Mouse (Mus musculus) hindbrain, postnatal 0 days (tissue): Measurements from ENCODE around the gene Gpcpd1. TPM values are rescaled to one million over a fixed set of nuclear protein-coding genes. Genes with fewer than 3 reads are reported as not detected.

Experiments
- ATAC-seq: fragments of 200-750 bp; cut with Nextera tagmentation; 2 replicates; pipeline ENCODE4 v1.8.0; 2017; ENCODE audit warnings: mild to moderate bottlenecking, moderate TSS enrichment, moderate library complexity
- DNase-seq: peaks from one replicate; pipeline ENCODE4 v3.0.0-alpha.2; 2015; ENCODE audit warnings: low spot score
- H3K27ac ChIP-seq: fragments of 300-500 bp; sonication (generic); 2 replicates; pipeline ENCODE4 v1.5.1; 2014; ENCODE audit warnings: mild to moderate bottlenecking
- H3K27me3 ChIP-seq: fragments of 300-500 bp; sonication (generic); 2 replicates; pipeline ENCODE4 v1.6.1; 2014; ENCODE audit warnings: low read length, mixed read lengths; ENCODE audit not compliant: insufficient read depth
- H3K36me3 ChIP-seq: fragments of 300-500 bp; sonication (generic); 2 replicates; pipeline ENCODE4 v1.6.1; 2014; ENCODE audit warnings: low read length, mixed read lengths; ENCODE audit not compliant: insufficient read depth
- H3K4me1 ChIP-seq: fragments of 300-500 bp; sonication (generic); 2 replicates; pipeline ENCODE4 v1.6.1; 2014; ENCODE audit warnings: antibody characterized with exemption, low read length, mixed read lengths; ENCODE audit not compliant: insufficient read depth
- H3K4me2 ChIP-seq: fragments of 300-500 bp; sonication (generic); 2 replicates; pipeline ENCODE4 v1.6.1; 2014; ENCODE audit warnings: low read depth, mild to moderate bottlenecking, low read length, moderate library complexity, mixed read lengths
- H3K4me3 ChIP-seq: fragments of 300-500 bp; sonication (generic); 2 replicates; pipeline ENCODE4 v1.5.1; 2014; ENCODE audit warnings: low read length
- H3K9ac ChIP-seq: fragments of 300-500 bp; sonication (generic); replicated peaks from 2 replicates; pipeline ENCODE4 v1.6.1; 2014; ENCODE audit warnings: mild to moderate bottlenecking, low read length, moderate library complexity, mixed read lengths
- H3K9me3 ChIP-seq: fragments of 300-500 bp; sonication (generic); 2 replicates; pipeline ENCODE4 v1.6.1; 2016; ENCODE audit warnings: low read length, mixed read lengths
- CTCF ChIP-seq: IDR thresholded peaks from 2 replicates; pipeline ENCODE4 v1.5.1; 2016; ENCODE audit warnings: antibody characterized with exemption, control low read depth, low read depth
- WGBS: fragments of 180-500 bp; shearing (Covaris S2); extraction: QIAGEN DNeasy Blood & Tissue Kit; methylation state at CpG from one replicate; pipeline ENCODE4 v1.1.7; 2014; 5-methylcytosine and 5-hydroxymethylcytosine counted together
- polyA plus RNA-seq: library from polyadenylated mRNA; unstranded; fragments of >200 nt; fragmentation: Nextera tagmentation; extraction: Ambion mirVana; gene quantifications from 2 replicates; pipeline ENCODE4 v1.2.1, GENCODE M21; 2015
- total RNA-seq: library from RNA; depleted of rRNA; stranded (reverse); fragments of >200 nt; gene quantifications from 2 replicates; pipeline ENCODE4 v1.2.3, GENCODE M21; 2014; rRNA removed

Gpcpd1 gene
- total RNA-seq: 43.9 and 46.9 TPM in 2 replicates
- polyA plus RNA-seq: 84.0 and 91.9 TPM in 2 replicates

DNA sequence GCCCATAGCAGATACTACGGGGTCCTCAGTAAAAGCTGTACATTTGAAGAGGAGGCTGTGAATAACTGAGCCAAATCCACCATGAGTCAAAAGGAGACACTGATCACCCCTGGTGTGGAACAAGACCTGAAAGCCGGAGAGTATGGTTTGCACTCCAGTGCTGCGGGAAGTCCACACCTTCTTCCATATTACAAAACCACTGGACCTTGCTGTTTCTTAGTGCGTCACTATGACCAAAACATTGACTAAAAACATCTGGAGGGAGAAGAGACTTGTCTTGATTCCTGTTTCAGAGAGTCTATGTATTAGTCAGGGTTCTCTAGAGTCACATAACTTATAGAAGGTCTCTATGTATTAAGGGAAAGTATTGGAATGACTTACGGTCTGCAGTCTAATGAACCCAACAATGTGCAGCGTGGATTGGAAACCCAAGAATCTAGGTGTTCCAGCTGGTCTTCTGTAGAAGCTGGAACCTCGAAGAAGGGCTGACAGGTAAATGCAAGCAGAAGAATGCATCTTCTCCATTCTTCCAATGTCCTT, at the start of gene Gpcpd1:
Gpcpd1 (minus strand) TSS at position 490 of the 540 bp plus-strand sequence.
- Histone ChIP-seq H3K27ac (no peak within 1 kb of the TSS), H3K36me3 (no peaks in the 10 kb centered on the region), H3K4me1 (peaks cover 3% of the 10 kb centered on the region; the same call in 1 of the 2 replicates), H3K27me3 (no peaks in the 10 kb centered on the region), H3K4me2 (no peak within 1 kb of the TSS), H3K4me3 (no peak within 1 kb of the TSS), H3K9me3 (no peaks in the 10 kb centered on the region), H3K9ac (no peak within 1 kb of the TSS)
- WGBS: 94% methylated on average over 7 of the region's 7 CpGs
- ATAC-seq: no peak
- DNase-seq: no peak
- TF ChIP-seq CTCF: no peak

DNA sequence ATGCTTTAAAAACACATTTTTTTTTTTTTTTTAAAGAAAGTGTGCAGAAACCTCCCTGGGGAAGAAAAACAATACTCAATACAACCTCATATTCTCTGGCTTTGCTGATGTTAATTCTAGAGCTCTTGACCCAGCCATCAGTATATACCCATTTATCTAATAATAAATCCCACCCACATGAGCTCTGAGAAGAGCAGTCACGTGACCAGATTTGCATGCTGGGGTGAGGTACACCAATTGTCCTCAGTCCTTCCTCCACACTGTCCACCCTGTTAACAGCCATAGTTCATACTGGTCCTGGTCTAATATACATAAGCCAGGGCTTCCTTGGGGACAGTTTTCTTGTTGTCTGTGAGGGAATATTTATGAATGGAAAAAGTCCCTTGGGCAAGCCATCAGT, 49.0 kb upstream of the Gpcpd1 start:
- 82% methylated on average over 1 of the region's 1 CpGs for WGBS
- H3K4me3 ChIP-seq: no peak overlapping the region
- no peaks in the 10 kb centered on the region for H3K4me1 ChIP-seq
- no peak overlapping the region for H3K4me2 ChIP-seq
- no peak for DNase-seq
- no peaks in the 10 kb centered on the region for H3K27me3 ChIP-seq
- no peak overlapping the region for H3K27ac ChIP-seq
- ATAC-seq: no peak
- no peak for TF ChIP-seq CTCF
- H3K9ac ChIP-seq: no peak overlapping the region
- no peaks in the 10 kb centered on the region for H3K36me3 ChIP-seq
- H3K9me3 ChIP-seq: no peaks in the 10 kb centered on the region

DNA sequence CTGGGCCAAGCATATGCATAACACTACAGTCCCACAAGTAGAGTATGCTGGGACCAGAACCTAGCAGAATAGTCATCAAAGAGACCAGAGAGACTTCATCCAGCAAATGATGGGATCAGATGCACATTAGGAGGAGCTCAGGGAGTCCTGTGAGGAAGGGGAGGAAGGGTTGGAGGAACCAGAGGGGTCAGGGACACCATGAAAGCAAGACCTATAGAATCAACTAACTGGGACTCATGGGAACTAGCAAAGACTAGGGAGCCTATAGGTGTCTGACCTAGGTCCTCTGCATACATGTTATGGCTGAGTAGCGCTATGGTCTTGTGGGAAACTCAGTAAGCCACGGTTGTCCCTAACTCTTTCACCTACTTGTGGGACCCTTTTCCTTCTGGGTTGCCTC, 41.1 kb upstream of the Gpcpd1 start:
- no peak for ATAC-seq
- H3K27me3 ChIP-seq: no peaks in the 10 kb centered on the region
- H3K9ac ChIP-seq: no peak overlapping the region
- H3K4me1 ChIP-seq: no peaks in the 10 kb centered on the region
- no peaks in the 10 kb centered on the region for H3K36me3 ChIP-seq
- 93% methylated on average over 2 of the region's 2 CpGs for WGBS
- no peak overlapping the region for H3K27ac ChIP-seq
- no peak overlapping the region for H3K4me2 ChIP-seq
- DNase-seq: no peak
- H3K9me3 ChIP-seq: no peaks in the 10 kb centered on the region
- H3K4me3 ChIP-seq: no peak overlapping the region
- no peak for TF ChIP-seq CTCF

DNA sequence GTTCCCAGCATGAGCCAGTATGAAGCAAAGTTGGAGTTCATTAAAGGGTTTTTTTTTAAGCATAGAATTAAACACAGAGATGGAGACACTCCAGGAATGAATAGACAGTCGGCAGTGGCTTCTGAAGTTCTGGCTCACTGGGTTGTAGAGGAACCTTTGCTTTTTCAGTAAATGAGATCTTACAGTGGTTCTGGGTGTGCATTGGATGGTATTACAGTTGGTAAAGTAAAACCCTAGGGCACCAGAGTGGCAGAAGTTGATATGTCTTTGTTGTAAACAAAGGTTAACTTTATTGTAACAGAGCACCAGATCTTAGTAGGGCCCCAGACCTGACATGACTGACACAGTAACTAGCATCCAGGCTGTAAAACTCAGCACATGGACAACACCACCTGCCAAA, 35.6 kb upstream of the Gpcpd1 start:
- ATAC-seq (no peak), DNase-seq (no peak)
- no peaks in the 10 kb centered on the region for H3K9me3 ChIP-seq
- no peaks in the 10 kb centered on the region for H3K27me3 ChIP-seq
- no peak overlapping the region for H3K9ac ChIP-seq
- TF ChIP-seq CTCF: no peak
- H3K4me1 ChIP-seq: no peaks in the 10 kb centered on the region
- no peak overlapping the region for H3K4me3 ChIP-seq
- H3K27ac ChIP-seq: no peak overlapping the region
- H3K36me3 ChIP-seq: no peaks in the 10 kb centered on the region
- no peak overlapping the region for H3K4me2 ChIP-seq
- 74% methylated on average over 1 of the region's 1 CpGs for WGBS

DNA sequence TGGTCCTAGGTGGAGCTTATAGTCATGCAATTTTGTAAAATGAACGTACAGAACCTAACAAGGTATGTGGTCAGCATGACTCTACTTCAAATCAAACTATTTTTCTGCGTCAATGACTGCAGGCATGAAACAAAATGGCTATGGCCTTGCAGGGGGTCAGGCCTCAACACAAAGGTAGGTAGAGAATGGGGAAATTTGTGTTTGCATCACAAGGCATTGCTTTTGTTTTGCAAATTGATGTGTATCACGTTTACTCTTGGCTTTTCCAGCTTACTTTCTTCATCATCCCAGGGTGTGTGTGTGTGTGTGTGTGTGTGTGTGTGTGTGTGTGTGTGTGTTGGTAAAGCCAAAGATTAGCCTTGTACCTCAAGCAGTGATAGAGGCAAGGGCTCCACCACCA, 30.2 kb upstream of the Gpcpd1 start:
- no peak for DNase-seq
- no peak for ATAC-seq
- Histone ChIP-seq H3K27ac (no peak overlapping the region), H3K4me1 (no peaks in the 10 kb centered on the region), H3K9ac (no peak overlapping the region), H3K9me3 (no peaks in the 10 kb centered on the region), H3K4me3 (no peak overlapping the region), H3K27me3 (no peaks in the 10 kb centered on the region), H3K4me2 (no peak overlapping the region), H3K36me3 (no peaks in the 10 kb centered on the region)
- no peak for TF ChIP-seq CTCF
- 52% methylated on average over 3 of the region's 3 CpGs for WGBS

DNA sequence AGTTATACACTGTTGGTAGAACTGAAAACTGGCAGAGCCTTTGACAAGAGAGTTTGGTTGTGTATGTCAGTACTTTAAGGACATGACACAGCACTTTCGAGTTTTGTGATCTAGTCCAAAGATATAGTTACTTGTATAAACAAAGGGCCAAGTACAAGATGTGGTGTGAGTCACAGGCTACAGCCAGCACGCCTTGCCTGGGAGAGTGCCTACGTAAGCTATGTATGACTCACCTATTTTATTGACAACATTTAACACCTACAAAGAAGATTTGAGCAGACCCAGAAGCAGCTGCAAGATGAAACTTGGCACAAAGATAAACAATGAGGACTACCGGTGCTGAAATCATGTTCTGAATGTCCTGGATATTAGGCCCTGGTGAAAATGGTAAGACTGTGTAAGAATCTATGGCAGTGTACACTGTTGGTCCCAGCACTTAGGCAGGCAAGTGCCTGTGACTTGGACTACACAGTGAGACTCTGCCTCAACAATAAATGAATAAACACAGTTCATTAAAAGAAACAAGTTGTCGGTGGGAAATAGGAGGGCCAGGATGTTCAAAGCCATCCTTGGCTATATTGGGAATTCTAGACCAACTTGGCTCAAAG, 26.2 kb upstream of the Gpcpd1 start:
- Histone ChIP-seq H3K4me1 (no peaks in the 10 kb centered on the region), H3K27me3 (no peaks in the 10 kb centered on the region), H3K9me3 (no peaks in the 10 kb centered on the region), H3K4me3 (no peak overlapping the region), H3K36me3 (no peaks in the 10 kb centered on the region), H3K4me2 (no peak overlapping the region), H3K9ac (no peak overlapping the region), H3K27ac (no peak overlapping the region)
- no peak for TF ChIP-seq CTCF
- ATAC-seq (no peak), DNase-seq (no peak)
- WGBS: 75% methylated on average over 5 of the region's 5 CpGs

DNA sequence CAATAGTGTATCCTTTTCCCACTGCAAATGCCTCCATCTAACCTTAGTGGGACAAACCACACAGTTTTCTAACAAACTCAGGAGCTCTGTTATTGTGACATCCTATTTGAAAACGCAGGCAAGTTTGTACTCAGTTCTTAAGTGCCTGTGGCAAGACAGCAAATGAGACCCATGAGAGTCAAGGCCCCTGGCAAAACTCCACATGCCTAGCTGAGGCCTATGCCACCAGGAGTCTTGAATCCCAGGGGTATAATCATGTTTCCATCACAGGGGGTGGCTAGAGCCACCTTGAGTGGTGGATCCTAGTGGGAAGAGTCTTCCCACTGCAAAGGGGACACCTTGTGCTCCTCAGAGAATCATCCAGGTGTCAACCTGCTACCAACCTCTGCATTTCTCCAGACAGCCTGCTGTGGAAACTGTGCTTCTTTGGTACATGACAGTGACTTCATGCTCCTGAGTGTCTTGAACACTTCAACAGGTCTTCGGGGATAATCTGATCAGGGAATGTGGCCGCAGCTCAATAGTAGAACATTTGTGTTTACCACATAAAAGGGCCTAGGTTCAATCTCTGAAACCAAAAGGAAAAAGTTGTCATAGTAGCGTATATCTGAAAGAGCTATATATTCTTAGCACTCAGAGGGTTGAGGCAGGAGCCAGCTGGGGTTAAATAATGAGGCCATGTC, 24.2 kb upstream of the Gpcpd1 start:
- Histone ChIP-seq H3K9ac (no peak overlapping the region), H3K4me2 (no peak overlapping the region), H3K36me3 (no peaks in the 10 kb centered on the region), H3K4me3 (no peak overlapping the region), H3K27me3 (no peaks in the 10 kb centered on the region), H3K27ac (no peak overlapping the region), H3K9me3 (no peaks in the 10 kb centered on the region), H3K4me1 (no peaks in the 10 kb centered on the region)
- DNase-seq (no peak), ATAC-seq (no peak)
- no peak for TF ChIP-seq CTCF
- WGBS: 88% methylated on average over 4 of the region's 4 CpGs
